Mouse (Mus musculus) liver, adult 2 months (tissue): ENCODE data around the gene Ctnnbl1. TPM values are rescaled to one million over a fixed set of nuclear protein-coding genes. Genes with fewer than 3 reads are reported as not detected.

Experiments
- DNase-seq: peaks from one replicate; pipeline ENCODE4 v3.0.0-alpha.2; 2011; ENCODE audit warnings: low read depth, low spot score; ENCODE audit errors: extremely low read depth
- H3K27ac ChIP-seq: fragments of 200-500 bp; replicated peaks from 2 replicates; pipeline ENCODE4 v1.5.1; 2012; ENCODE audit warnings: low read depth, mild to moderate bottlenecking, control low read depth, inconsistent platforms, low read length; ENCODE audit not compliant: insufficient read depth
- H3K27me3 ChIP-seq: fragments of 200-500 bp; 2 replicates; pipeline ENCODE4 v1.6.1; 2012; ENCODE audit warnings: mild to moderate bottlenecking, moderate library complexity, low read length, inconsistent platforms; ENCODE audit not compliant: control insufficient read depth, insufficient read depth
- H3K36me3 ChIP-seq: fragments of 200-500 bp; 2 replicates; pipeline ENCODE4 v1.6.1; 2012; ENCODE audit warnings: low read length, inconsistent platforms; ENCODE audit not compliant: control insufficient read depth, insufficient read depth
- H3K4me1 ChIP-seq: fragments of 200-500 bp; 2 replicates; pipeline ENCODE4 v1.6.1; 2011; ENCODE audit warnings: low read length; ENCODE audit not compliant: control insufficient read depth, insufficient read depth
- H3K4me3 ChIP-seq: fragments of 200-500 bp; 2 replicates; pipeline ENCODE4 v1.5.1; 2011; ENCODE audit warnings: low read depth, mild to moderate bottlenecking, control low read depth, low read length, moderate library complexity; ENCODE audit not compliant: insufficient read depth
- H3K79me2 ChIP-seq: fragments of 200-500 bp; 2 replicates; pipeline ENCODE4 v1.6.1; 2012; ENCODE audit warnings: inconsistent platforms, mild to moderate bottlenecking, low read length, moderate library complexity; ENCODE audit not compliant: control insufficient read depth, insufficient read depth
- H3K9ac ChIP-seq: fragments of 200-500 bp; 2 replicates; pipeline ENCODE4 v1.6.1; 2012; ENCODE audit warnings: low read depth, mild to moderate bottlenecking, control low read depth, inconsistent platforms, low read length
- CTCF ChIP-seq: fragments of 200-500 bp; IDR thresholded peaks from 2 replicates; pipeline ENCODE4 v1.5.1; 2011; ENCODE audit warnings: low read depth, low read length, control low read depth
- POLR2A ChIP-seq: fragments of 200-500 bp; IDR thresholded peaks from 2 replicates; pipeline ENCODE4 v1.6.1; 2011; ENCODE audit warnings: low read length, control low read depth; ENCODE audit not compliant: insufficient read depth; ENCODE audit errors: extremely low read depth
- WGBS: fragments of 180-500 bp; shearing (Covaris S2); methylation state at CpG from one replicate; pipeline ENCODE4 v1.1.7; 2018; 5-methylcytosine and 5-hydroxymethylcytosine counted together
- polyA plus RNA-seq: library from polyadenylated mRNA; depleted of rRNA; stranded (reverse); fragments of >200 nt; gene quantifications from 2 replicates; pipeline ENCODE4 v1.2.3, GENCODE M21; 2012
- total RNA-seq: library from RNA; depleted of rRNA; stranded (reverse); fragments of >200 nt; gene quantifications from 2 replicates; pipeline ENCODE4 v1.2.3, GENCODE M21; 2014

Ctnnbl1 gene
- total and polyA plus RNA-seq, 2 experiments: 10.1 to 14.4 TPM

DNA sequence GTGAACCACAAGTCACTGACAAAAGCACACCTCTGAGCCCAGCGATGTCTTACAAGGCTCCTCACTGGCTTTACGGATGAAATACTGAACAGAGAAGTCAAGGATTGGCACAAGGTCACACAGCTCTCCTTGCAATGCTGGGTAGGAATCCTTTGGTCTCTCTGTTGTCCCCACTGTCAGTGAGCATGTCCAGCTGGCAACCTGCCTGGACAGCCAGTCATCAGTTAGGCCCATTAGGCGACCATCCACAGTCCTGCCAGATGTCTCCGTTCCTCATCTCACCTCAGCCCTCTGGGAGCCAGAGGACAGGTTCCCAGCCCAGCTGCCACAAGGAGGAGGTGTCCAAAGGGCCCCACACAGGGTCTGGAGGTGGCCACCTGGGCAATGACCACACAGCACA is 159.9 kb downstream of the Ctnnbl1 start:
- no peak for TF ChIP-seq POLR2A
- TF ChIP-seq CTCF: no peak
- H3K9ac ChIP-seq: no peak overlapping the region
- DNase-seq: no peak
- no peak overlapping the region for H3K4me3 ChIP-seq
- H3K4me1 ChIP-seq: no peaks in the 10 kb centered on the region
- no peaks in the 10 kb centered on the region for H3K79me2 ChIP-seq
- no peaks in the 10 kb centered on the region for H3K36me3 ChIP-seq
- WGBS: 71% methylated on average over 4 of the region's 4 CpGs
- H3K27ac ChIP-seq: no peak overlapping the region
- no peaks in the 10 kb centered on the region for H3K27me3 ChIP-seq

- peaks cover 12% of the 10 kb centered on the region for H3K27me3 ChIP-seq
- WGBS: 2% methylated on average over 16 of the region's 16 CpGs
- no peak overlapping the region for H3K9ac ChIP-seq
- no peak overlapping the region for H3K4me3 ChIP-seq
- H3K4me1 ChIP-seq: no peaks in the 10 kb centered on the region
- no peaks in the 10 kb centered on the region for H3K36me3 ChIP-seq
- no peaks in the 10 kb centered on the region for H3K79me2 ChIP-seq
- DNase-seq: peak; percentile 58
- H3K27ac ChIP-seq: no peak overlapping the region
- peak; percentile 37 for TF ChIP-seq CTCF
- TF ChIP-seq POLR2A: no peak
Measured at GRCm38 (mm10) chr2:157913204-157913636, 176.0 kb downstream of the Ctnnbl1 start.

DNA sequence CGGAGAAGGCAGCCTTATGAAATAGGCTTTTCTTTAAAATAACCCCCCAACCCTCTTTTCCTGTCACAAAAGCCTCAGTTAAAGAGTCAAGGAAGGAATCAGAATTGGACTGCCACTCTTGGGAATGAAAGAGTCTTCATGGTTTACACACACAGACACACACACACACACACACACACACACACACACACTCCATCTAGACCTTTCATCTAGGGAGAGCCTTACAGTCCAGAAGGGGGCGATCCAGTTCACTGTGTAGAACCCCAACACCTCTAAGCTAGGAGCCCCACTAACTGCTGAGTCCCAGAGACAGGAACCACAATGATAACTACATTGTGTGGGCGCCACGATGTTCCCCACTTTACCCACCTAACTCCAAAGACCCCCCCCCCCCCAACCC is 176.5 kb downstream of the Ctnnbl1 start:
- Histone ChIP-seq H3K27ac (no peak overlapping the region), H3K27me3 (peaks cover 12% of the 10 kb centered on the region), H3K36me3 (no peaks in the 10 kb centered on the region), H3K4me3 (no peak overlapping the region), H3K79me2 (no peaks in the 10 kb centered on the region), H3K4me1 (no peaks in the 10 kb centered on the region), H3K9ac (no peak overlapping the region)
- DNase-seq: no peak
- 3% methylated on average over 4 of the region's 4 CpGs for WGBS
- TF ChIP-seq CTCF (no peak), POLR2A (no peak)

DNA sequence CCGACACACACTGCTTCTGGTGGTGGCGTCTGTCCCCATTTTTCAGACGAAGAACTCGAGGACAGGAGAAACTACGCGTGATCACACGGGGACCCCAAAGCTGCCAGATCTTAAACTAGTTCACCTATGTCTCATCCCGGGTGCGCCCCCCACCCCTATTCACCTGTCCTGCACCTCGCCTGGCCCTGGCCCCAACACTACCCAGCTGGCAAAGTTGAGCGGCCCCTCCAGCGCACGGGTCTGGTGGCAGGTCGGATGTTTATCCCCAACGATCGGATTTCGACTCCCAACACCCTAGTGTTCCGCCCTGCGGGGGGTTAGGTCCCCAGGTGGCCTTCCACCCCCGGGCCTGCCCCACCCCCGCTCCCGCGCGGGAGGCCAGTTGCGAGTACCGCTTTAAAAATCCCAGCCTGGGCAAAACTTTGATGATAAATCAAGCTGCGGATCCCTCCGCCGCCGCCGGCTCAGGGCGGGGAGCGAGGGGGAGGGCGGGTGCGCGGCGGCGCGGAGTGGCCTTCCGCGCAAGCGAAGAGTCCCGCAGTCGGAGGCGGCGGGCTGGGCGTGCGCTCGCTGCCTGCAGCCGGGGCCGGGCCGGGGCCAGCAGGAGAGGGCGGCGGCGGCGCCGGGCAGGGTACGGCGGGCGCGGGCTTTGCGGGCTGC is 177.0 kb downstream of the Ctnnbl1 start, which contains the start of gene Vstm2l:
Gene Vstm2l (plus strand): TSS at position 549 of the 660 bp plus-strand sequence.
- no peak within 1 kb of the TSS for H3K4me3 ChIP-seq

GRCm38 (mm10) chr2:157914889-157915517 is 177.8 kb downstream of the Ctnnbl1 start:
- Histone ChIP-seq H3K4me1 (no peaks in the 10 kb centered on the region), H3K4me3 (no peak overlapping the region), H3K27me3 (peaks cover 12% of the 10 kb centered on the region), H3K79me2 (no peaks in the 10 kb centered on the region), H3K36me3 (no peaks in the 10 kb centered on the region), H3K9ac (no peak overlapping the region), H3K27ac (no peak overlapping the region)
- 44% methylated on average over 43 of the region's 43 CpGs for WGBS
- no peak for DNase-seq
- TF ChIP-seq CTCF (no peak), POLR2A (no peak)

More for the DNA sequence above, 177.0 kb downstream of the Ctnnbl1 start, which contains the start of gene Vstm2l:
- H3K27ac ChIP-seq: no peak within 1 kb of the TSS
- DNase-seq: no peak
- H3K36me3 ChIP-seq: no peaks in the 10 kb centered on the region
- no peaks in the 10 kb centered on the region for H3K4me1 ChIP-seq
- no peak within 1 kb of the TSS for H3K9ac ChIP-seq
- no peak for TF ChIP-seq POLR2A
- TF ChIP-seq CTCF: no peak
- no peaks in the 10 kb centered on the region for H3K79me2 ChIP-seq
- 6% methylated on average over 61 of the region's 62 CpGs for WGBS
- H3K27me3 ChIP-seq: peaks cover 12% of the 10 kb centered on the region

DNA sequence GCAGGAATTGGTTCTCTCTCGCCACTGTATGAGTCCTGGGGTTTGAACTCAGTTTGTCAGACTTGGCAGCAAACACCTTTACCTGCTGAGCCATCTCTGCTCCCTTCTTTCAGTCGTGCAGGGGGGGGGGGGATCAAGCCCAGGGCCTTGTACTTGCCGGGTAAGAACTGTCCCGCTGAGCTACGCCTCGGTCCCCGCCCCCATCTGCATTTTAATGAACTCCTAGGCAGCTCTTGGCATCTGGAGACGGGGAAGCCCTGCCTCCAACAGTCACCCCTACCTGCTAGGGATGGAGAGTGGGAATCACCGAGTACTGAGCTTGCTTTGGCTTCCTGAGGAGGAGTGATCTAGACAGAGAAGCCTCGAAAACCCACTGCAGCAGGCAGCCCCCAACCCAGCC is 181.3 kb downstream of the Ctnnbl1 start:
- 12% methylated on average over 10 of the region's 10 CpGs for WGBS
- Histone ChIP-seq H3K27ac (no peak overlapping the region), H3K27me3 (peaks cover 12% of the 10 kb centered on the region), H3K79me2 (no peaks in the 10 kb centered on the region), H3K4me1 (no peaks in the 10 kb centered on the region), H3K4me3 (no peak overlapping the region), H3K36me3 (no peaks in the 10 kb centered on the region), H3K9ac (no peak overlapping the region)
- no peak for DNase-seq
- TF ChIP-seq POLR2A (no peak), CTCF (no peak)
